Mouse (Mus musculus) embryo, embryonic 11.5 days (tissue): ENCODE measurements around the gene Nat8f4.
"Not testable (repeated sequence)": the region's sequence is repeated elsewhere in the genome, so short reads cannot be mapped to it uniquely, and the experiment has no call there.

ENCODE experiments used
- DNase-seq: peaks from one replicate; pipeline ENCODE4 v3.0.0-alpha.2; 2012; ENCODE audit warnings: low read depth, low spot score

Gene Nat8f4

DNA sequence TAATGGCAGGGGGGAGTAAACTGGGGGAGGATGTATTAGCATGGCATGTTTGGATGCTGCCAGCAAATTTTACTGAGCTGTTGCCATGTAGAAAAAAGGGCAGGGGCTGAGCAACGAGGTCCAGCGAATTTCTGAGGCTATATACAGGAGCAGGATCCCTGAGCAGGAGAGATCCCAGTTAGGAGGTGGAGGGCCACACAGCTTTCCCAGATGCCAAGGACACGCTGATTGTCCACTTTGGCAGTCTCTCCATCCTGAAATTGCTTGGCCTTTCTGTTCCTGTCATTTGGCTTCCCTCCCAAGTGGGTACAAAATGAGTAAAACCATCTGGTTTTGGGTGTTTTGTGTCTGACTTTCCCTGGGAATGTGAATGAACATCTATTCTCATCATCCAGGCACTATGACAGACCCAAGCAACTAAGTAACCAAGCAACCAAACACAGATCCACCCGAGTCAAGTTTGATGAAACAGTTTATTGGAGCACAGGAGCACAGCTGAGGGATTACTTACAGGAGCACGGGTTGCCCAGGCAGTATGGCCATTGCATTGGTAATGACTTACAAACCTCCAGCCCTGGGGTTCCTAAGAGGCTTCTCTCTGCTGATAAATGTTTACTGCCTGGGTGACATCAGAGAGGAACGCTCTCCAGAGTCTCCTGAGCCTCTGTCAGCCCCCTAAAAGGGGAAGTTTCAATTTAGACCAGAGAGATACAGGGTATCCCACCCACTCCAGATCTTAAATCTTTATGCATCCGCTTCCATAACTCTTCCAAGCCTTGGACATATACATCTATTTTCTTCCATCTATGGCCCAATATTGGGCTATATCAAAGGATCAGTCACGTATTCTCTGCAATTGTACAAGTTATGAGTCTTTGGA lies 5.8 kb downstream of the Nat8f4 start:
- not testable (repeated sequence) for DNase-seq

DNA sequence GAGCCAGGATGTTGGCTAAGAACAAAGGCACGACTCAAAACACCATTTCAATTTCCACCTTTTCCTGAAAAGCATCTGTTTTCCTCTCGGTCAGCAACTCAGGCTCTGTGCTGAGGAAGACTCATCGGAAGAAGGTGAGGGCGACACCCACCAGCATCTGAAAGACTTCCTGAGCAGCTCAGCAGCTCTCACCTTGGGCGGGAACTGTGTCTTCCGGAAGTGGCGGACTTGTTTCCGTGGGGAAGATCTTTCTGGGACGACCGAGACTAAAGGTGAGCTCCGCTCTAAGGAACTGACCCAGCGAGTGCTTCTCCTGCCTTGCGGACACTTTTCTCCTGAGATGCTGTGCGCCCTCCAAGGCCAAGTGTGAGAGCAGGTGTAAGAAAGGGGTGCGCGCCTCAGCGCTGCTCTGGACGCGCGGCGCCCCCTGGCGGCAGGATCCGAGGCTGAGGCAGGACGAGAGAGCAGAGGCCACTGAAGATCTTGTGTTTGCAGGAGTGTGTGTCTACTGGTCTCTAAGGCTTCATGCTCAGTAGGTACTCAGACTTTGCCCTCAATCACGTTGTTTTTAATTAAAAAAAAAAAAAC lies 9.5 kb downstream of the Nat8f4 start:
- DNase-seq = not testable (repeated sequence)

DNA sequence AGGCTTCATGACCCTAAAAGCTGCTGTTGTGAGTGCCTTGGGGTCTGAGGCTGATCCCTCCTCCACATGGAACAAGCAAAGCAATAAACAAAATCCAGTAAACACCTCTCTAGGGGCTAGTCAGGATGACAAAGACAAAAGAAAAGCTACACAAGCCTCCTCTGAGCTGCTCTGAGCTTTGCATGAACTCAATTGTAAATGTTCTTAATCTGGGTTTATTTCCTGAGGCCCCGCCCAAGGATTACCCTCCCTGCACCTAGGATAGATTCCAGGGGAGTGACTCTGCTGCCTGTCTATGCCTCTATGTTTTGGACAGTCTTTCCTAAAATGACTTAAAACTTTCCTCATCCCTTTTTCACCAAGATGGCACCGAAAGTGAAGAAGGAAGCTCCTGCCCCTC lies 15.7 kb downstream of the Nat8f4 start:
- no peak for DNase-seq

DNA sequence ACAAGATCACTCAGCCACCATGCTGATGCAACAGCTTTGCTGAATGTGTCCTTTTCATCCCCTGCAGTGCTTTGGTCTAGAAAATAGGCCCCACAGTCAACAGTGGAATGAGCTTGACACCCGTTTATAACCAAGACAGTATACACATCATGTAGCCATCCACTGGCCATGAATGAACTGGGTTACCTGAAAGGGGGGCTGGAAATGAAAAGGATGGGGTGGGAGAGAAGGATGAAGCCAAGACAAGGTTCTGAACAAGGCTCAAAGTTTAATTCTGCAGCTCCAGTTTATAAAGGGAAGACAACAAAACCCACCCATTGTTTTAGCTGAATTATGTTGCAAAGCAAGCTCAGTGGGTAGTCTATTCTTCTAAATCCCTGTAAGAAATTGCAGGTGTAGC lies 20.4 kb downstream of the Nat8f4 start:
- no peak for DNase-seq

DNA sequence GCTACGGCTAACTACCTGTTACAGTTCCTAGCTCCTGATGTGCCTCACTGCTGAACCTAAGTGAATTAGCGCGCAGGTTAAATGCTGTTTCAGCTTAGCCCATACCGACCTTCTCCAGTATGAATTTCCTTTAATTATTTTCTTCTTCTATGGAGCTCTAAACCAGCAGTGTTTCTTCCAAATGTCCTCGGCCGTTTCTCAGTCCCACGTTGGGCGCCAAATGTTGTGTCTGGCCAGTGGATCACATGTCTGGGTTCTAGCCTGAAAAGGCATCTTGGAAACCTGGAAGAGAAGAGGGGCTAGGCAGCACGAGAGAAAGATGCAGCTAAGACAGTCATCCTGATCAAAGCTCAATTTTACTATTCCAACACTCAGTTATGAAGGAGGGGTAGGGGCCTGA lies 21.4 kb downstream of the Nat8f4 start:
- DNase-seq = not testable (repeated sequence)

DNA sequence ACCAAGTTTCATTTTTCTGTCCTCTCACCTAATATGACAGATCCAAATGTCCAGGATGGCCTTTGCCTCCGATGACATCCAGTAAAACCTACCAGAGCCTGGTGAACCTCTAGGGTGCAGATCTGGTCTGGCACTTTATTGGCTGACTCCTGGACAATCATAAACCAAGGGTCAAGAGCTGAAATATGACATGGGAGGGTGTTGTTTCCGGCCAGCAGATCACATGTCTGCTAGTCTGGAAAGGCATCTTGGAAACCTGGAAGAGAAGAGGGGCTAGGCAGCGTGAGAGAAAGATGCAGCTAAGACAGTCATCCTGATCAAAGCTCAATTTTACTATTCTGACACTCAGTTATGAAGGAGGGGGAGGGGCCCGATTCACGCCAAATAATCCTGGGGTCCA lies 35.7 kb downstream of the Nat8f4 start, which contains the start of gene Nat8f2:
Gene Nat8f2, minus strand, starts transcription at position 153 of the 400 bp plus-strand sequence.
- not testable (repeated sequence) for DNase-seq

DNA sequence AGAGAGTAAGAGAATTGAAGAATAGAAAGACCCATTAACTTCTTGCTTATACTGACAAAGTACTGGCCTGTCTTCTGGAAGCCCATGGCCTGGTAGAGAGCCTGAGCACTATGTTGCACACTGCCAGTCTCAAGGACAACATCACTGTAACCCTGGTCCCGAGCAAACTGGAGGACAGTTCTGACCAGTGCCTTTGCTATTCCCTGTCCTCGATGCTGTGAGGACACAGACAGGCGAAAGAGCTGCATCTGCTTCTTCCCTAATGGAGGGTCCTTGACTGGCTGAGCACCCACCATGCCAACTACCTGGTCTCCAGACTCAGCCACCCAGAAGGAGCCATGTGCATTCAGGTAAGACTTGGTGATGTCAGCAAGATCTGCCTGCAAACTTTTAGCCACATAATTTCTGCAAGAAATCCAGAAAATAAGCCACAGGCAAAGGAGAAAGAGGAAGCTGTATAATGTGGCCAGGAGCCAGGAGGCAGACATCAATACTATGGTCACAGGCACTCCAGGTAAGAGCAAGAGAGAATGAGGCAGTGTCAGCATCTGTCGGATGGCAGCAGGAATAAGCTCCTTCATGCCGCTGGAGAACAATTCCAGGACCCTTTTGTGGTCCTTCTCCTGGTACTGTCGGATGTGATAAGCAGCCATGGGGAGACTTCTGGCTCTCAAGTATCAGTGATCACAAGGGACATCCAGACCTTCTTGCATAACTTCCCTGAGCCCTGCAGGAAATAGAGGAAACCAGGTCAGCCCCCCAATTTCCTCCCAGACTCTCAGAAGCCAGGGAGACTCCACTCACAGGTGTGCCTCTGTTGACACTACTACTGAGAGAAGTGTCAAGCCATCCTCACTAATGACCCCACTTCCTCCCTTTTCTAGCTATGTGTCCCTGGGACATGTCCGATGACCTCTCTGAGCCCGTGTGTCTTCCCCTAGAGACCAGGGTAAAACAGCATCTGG lies 36.7 kb downstream of the Nat8f4 start:
- no peak for DNase-seq

DNA sequence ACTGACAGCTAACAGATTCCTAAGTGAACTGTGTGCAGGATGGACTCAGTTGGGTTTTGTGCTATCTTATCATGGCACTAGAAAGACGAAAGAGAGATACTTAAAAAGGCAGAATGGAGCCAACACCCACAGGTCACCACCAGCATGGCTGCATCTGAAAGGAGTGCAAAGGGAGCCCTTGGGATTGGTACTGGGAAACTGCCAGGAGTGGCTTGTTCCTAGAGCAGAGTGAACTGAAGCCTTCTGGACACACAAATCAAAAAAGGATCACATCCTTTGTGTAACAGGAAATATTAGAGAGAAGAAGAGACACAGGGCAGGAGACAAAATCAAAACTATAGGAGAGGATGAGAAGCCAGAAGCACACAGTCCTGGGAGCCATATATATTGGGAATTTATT lies 37.7 kb downstream of the Nat8f4 start:
- DNase-seq = not testable (repeated sequence)

DNA sequence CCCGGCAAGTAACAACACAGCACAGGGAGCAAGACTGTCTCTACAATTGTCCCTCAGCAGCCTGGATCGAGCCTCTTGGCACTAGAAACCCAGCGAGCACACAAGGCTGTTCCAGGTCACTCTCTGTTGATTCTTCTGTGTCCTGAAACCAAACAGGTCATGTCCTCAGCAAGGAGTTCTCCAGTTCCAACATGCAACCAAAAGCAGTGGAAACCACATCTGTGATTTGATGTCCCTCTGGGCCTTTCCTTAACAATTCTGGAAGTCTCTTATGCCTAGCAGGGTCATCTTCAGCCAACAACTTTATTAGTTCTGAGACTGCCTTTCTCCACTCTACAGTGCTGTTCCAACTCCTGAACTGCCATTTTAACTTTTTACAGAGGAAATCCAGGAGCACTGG lies 38.5 kb downstream of the Nat8f4 start:
- DNase-seq = not testable (repeated sequence)

DNA sequence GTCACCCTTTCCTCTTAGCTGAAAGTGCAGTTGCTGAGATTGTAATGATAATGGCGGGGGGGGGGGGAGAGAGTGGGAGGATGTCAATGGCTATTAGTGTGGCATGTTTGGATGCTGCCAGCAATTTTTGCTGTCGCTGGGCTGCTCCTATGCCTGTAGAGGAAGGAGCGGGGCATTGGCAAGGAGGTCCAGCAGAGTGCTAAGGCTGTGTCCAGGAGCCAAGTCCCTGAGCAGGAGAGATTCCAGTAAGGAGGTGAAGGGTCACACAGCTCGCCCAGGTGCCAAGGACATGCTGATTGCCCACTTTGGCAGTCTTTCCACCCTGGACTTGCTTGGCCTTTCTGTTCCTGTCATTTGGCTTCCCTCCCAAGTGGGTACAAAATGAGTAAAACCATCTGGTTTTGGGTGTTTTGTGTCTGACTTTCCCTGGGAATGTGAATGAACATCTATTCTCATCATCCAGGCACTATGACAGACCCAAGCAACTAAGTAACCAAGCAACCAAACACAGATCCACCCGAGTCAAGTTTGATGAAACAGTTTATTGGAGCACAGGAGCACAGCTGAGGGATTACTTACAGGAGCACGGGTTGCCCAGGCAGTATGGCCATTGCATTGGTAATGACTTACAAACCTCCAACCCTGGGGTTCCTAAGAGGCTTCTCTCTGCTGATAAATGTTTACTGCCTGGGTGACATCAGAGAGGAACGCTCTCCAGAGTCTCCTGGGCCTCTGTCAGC lies 39.6 kb downstream of the Nat8f4 start:
- DNase-seq = not testable (repeated sequence)

DNA sequence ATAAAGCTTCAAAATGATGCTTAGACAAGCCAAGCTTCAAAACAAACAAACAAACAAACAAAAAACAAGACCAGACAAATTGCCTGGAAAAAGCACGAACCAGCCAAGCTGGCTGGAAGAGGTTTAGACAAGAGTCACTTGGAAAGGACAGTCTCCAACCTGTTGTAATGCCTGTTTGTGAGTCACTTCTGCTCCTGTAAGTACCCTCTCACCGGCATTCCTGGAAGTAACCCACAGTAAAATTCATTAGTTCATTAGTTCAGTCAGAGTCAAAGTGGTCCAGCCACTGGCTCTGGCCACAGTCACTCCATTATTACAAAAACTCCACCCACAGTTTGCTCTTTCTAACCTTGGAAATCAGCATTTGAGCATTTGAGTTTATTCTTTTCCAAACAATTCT lies 40.8 kb downstream of the Nat8f4 start:
- DNase-seq = no peak

DNA sequence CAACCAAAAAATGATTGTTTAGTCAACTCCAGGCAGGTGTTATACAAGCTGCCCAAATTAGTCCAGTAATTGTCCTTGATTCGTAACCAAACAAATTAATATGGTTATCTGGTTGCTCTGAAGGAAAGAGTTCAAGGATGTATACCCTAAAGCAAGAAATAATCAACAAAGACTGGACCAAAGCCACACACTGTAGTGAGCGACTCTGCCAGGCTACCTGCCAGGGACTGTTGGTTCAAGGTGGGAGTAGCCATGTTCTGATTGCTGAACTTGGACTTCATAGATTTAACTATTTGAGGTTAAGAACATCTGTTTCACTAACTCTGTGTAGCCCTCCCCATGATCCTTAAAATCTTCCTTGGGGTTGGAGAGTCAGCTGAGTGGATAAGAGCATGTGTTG lies 41.5 kb downstream of the Nat8f4 start:
- DNase-seq = no peak

DNA sequence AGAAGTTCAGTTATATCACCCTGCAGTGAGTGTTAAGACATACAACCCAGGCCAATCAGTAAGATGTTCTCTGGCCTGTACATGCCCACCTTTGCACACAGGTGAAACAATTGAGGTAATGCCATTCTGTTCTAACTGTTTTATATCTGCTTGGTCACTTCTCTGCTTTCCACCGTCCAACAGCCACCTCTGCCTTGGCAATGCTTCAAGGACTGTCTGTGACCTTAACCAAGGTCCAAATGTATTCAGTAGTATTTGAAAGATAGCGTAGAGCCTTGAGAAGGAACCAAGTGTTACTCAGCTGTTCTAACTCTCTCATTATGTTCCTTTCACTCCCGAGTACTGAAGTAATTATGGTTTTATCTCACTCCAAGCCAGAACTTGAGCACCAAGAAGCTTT lies 42.1 kb downstream of the Nat8f4 start:
- DNase-seq = no peak

DNA sequence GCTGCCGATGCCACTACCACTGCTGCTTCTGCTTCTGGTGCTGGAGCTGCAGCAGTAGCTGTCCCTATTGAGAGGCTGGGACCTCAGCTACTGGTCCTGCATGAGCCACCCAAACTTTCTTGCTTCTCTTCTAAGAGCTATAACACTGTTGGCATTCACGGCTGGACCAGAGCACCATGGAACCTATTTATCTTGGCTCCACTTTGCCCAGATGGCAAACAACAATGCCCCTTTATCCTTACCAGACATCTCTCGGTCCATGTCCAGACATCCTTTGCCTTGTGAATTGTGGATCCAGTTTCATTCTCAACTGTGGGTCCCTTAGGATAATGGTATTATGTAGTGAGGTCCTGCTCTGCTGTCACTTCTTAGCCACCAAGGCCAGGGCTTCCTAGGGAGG lies 43.4 kb downstream of the Nat8f4 start:
- DNase-seq = no peak

DNA sequence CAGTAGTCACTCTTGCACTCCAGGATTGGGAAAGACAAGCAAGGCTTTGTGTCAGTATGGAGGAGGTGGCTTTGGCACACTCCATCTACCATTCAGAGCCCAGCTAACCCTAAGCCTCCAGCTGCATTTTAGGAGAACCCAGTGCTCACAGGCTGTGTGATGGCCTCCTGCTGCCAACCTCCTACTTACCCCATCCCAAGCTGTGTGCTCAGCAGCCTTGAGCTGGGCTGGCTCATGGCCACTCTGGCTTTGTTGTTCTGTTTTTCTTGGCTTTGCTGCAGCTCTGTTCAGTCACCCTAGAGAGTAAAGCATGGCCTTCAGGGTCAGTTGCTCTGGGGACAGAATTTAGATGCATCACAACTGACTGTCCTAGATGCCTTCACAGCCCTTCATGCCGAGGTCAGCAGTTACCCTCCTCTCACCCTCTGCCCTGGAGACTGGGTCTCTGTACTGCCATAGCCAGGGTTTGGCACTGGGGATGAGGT lies 48.4 kb downstream of the Nat8f4 start:
- no peak for DNase-seq

DNA sequence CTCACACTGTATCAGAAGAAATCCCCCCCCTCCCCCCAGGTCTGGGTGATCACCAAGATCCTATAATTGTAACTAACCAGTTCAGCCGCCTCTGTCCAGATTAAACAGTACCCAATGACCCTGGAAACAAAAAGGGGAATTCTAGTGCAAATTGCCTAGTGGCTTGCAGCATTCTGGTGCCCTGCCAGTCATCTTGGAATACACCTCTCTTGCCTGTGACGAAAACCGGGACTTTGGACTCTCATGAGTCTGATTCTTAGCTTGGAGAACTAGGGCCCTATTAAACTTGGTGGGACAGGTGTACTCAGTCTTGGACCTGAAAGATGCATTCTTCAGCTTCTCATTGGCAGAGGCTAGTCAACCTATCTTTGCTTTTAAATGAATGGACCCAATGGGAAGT lies 51.2 kb downstream of the Nat8f4 start:
- DNase-seq = no peak

DNA sequence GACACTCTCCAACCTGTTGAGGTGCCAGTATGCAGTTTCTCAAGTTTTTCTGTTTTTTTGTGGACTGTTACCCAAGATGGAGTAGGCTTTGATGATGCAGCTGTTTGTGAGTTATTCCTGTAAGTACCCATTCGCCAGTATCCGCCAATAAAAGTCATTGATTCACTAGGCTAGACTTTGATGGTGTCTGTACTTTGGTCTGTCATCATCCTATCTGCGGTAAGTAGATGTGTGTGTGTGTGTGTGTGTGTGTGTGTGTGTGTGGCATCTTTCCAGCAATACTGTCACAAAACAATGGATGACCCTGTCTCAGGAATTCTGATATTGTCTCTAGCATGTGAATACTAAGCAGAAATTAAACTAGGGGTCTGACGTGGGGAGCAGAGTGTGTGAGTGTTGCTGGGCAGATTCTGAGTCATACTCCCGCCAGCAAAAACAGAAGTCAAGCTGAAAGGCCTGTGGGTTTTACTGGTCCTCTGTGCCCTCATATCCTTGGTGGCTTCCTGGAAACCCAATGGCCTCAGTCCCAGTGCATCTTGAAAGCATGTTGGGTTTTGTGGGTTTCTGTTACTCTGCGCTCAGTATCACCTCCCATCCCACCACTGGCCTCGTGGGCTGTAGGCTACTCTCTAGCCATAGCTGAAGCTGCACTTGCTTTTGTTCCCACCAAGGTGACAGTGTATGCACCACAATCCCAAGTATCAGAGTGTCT lies 53.5 kb downstream of the Nat8f4 start:
- no peak for DNase-seq

DNA sequence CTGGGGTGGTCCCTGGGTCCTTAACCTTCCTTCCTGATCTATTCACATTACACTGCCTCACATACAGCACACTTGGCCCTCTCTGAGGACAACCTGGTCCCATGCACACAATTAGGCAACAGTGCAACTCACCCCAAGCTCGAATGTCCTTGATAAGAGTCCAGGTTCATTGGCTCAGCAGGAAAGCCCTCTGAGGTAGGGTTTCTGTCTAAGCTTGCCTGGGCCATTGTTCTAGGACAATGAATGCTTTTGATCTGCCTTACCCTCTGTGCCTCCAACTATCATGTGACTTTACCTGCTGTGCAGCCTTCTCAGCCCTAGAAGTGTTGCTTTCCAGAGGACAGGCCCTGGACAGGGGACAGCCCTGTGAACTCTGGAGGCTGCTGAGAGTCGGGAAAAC lies 55.4 kb downstream of the Nat8f4 start:
- no peak for DNase-seq
